Mouse (Mus musculus): ENCODE data around the gene Klrb1. TPM values are rescaled to one million over a fixed set of nuclear protein-coding genes. Genes with fewer than 3 reads are reported as not detected.
"Not testable (repeated sequence)": the region's sequence is repeated elsewhere in the genome, so short reads cannot be mapped to it uniquely, and the experiment has no call there.

Klrb1 gene
- polyA plus RNA-seq, 1 experiment from 2014 or later = not detected

DNA sequence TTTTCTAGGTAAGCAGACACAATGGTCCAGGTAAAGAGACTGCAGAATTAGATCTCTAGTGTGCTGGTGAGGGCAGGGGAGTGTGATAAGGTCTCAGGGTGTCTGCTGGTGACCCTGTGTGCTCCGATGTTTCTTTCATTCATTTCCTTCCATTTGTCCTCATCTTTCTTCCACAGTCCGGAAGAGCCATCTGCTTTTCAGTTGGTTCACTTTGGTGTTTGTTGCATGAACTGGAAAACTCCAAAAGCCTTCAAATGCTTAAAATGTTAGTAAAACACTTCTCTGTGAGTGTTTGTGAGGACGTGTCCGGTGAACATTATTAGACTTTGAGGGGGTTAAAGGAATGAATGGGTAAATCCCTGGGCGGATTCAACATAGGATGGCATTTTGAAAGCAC, 38.3 kb upstream of the Klrb1 start:
- Histone ChIP-seq H3K4me2 (ENCODE audit: low read depth) (peak overlapping the region; percentile 10), H3K27me3 (ENCODE audit: control insufficient read depth, insufficient read depth, low read length) (no peaks in the 10 kb centered on the region), H3K9me3 (ENCODE audit: control insufficient read depth, low read length) (no peaks in the 10 kb centered on the region), H3K27ac (ENCODE audit: low read depth, low read length) (no peak overlapping the region), H3K36me3 (ENCODE audit: control insufficient read depth, insufficient read depth, low read length) (no peaks in the 10 kb centered on the region), H3K4me3 (ENCODE audit: low read depth, low read length) (peak overlapping the region; percentile 57), H3K4me1 (ENCODE audit: control insufficient read depth, insufficient read depth, low read length) (no peaks in the 10 kb centered on the region; the same call in 1 of the 2 replicates), H3K9ac (ENCODE audit: low read length) (no peak overlapping the region)
- 52% methylated on average over 5 of the region's 5 CpGs for WGBS
- no peak for ATAC-seq (ENCODE audit: insufficient read depth, low FRiP score, low TSS enrichment)
- no peak for DNase-seq (ENCODE audit: low spot score)

DNA sequence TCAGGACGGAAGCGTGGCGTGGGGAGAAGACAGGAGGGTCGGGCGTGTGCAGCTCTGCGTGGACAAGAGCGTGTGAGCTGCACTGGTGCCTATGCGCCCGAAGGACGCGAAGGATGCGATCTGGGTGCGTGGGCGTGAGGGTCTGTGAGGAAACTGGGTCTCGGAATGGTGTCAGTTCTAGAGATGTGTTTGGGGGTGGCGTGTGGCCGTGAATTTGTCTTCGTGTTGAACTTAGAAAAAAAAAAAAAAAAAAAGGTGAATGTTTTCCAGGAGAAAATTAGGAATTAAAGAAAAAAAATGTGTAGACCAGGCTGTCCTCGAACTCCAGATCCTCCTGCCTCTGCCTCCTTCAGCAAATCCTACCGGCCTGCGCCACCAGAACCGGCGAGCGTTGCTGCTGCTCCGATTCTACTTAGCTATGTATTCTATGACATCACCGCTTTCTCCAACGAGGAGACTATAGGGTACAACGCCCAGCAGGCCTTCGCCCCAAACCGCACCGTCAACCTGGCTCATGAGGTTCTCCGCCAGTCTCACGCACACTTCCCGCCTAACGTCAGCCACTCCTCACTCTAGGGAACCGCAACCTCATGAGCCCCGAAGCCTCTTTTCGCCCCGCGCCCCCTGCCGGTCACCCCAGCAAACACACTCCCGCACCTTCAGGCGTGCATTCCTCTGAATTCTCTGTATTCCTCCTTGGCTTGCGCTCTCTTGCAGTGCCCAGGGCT, 37.7 kb upstream of the Klrb1 start:
- peak; percentile 59 for ATAC-seq (ENCODE audit: insufficient read depth, low FRiP score, low TSS enrichment)
- peak overlapping the region; percentile 68 for H3K9ac ChIP-seq (ENCODE audit: low read length)
- not testable (repeated sequence) for H3K36me3 ChIP-seq (ENCODE audit: control insufficient read depth, insufficient read depth, low read length); H3K9me3 ChIP-seq (ENCODE audit: control insufficient read depth, low read length); H3K27me3 ChIP-seq (ENCODE audit: control insufficient read depth, insufficient read depth, low read length); H3K4me1 ChIP-seq (ENCODE audit: control insufficient read depth, insufficient read depth, low read length)
- peak overlapping the region; percentile 36 for H3K4me2 ChIP-seq (ENCODE audit: low read depth)
- peak overlapping the region; percentile 57 for H3K4me3 ChIP-seq (ENCODE audit: low read depth, low read length)
- WGBS = under 1% methylated on average over 44 of the region's 44 CpGs
- peak; percentile 90 for DNase-seq (ENCODE audit: low spot score)
- peak overlapping the region; percentile 62 for H3K27ac ChIP-seq (ENCODE audit: low read depth, low read length)

DNA sequence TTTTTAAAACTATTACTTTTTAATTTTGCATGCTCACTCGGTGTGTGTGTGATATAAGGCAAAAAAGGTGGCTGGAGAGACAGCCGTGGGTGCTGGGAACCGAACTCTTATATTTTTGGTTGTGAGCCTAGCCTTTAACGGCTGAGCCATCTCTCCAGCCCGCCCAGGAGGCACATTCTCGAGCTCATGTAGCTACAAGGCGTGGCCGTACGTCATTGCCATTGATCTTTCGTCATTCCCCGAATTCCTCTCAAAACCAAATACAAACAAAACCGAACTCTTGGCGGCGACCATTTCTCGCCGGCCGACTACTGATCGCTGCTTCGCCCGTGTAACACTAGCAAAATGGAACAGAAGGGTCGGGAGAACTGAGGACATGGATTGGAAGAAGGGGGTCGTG, 37.2 kb upstream of the Klrb1 start:
- not testable (repeated sequence) for H3K4me1 ChIP-seq (ENCODE audit: control insufficient read depth, insufficient read depth, low read length); H3K27me3 ChIP-seq (ENCODE audit: control insufficient read depth, insufficient read depth, low read length); H3K9me3 ChIP-seq (ENCODE audit: control insufficient read depth, low read length); H3K36me3 ChIP-seq (ENCODE audit: control insufficient read depth, insufficient read depth, low read length)
- Histone ChIP-seq H3K27ac (ENCODE audit: low read depth, low read length) (peak overlapping the region; percentile 62), H3K9ac (ENCODE audit: low read length) (peak overlapping the region; percentile 68), H3K4me3 (ENCODE audit: low read depth, low read length) (peak overlapping the region; percentile 57), H3K4me2 (ENCODE audit: low read depth) (peak overlapping the region; percentile 36)
- peak; percentile 89 for DNase-seq (ENCODE audit: low spot score)
- WGBS = 0% methylated on average over 22 of the region's 22 CpGs
- ATAC-seq (ENCODE audit: insufficient read depth, low FRiP score, low TSS enrichment) = peak; percentile 36

DNA sequence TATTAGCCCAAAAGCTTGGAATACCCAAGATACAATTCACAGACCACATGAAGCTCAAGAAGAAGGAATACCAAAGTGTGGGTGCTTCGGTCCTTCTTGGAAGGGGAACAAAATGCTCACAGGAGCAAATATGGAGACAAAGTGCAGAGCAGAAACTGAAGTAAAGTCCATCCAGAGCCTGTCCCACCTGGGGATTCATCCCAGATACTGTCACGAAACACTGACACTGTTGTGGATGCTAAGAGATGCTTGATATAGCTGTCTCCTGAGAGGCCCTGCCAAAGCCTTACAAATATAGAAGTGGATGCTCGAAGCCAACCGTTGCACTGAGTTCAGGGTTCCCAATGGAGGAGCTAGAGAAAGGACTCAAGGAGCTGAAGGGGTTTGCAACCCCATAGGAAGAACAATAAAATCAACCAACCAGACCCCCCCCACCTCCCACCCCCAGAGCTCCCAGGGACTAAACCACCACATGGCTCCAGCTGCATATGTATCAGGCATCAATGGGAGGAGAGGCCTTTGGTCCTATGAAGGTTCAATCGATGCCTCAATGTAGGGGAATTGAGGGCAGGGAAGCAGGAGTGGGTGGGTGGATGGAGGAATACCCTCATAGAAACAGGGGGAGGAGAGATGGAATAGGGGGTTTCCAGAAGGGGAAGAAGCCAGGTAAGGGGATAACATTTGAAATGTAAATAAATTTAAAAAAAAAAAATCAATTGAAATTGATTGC, 36.5 kb upstream of the Klrb1 start:
- DNase-seq (ENCODE audit: low spot score) = no peak
- H3K4me2 ChIP-seq (ENCODE audit: low read depth) = no peak overlapping the region

GRCm38 (mm10) chr6:128755402-128755763, 32.5 kb upstream of the Klrb1 start:
- DNase-seq (ENCODE audit: low spot score); H3K27ac ChIP-seq (ENCODE audit: low read depth, low read length); H3K36me3 ChIP-seq (ENCODE audit: control insufficient read depth, insufficient read depth, low read length); ATAC-seq (ENCODE audit: insufficient read depth, low FRiP score, low TSS enrichment); H3K4me1 ChIP-seq (ENCODE audit: control insufficient read depth, insufficient read depth, low read length); H3K4me3 ChIP-seq (ENCODE audit: low read depth, low read length); H3K27me3 ChIP-seq (ENCODE audit: control insufficient read depth, insufficient read depth, low read length); H3K9ac ChIP-seq (ENCODE audit: low read length); H3K4me2 ChIP-seq (ENCODE audit: low read depth); H3K9me3 ChIP-seq (ENCODE audit: control insufficient read depth, low read length): not testable (repeated sequence)
- 64% methylated on average over 4 of the region's 4 CpGs for WGBS

More for the DNA sequence above, 36.5 kb upstream of the Klrb1 start:
- H3K9me3 ChIP-seq (ENCODE audit: control insufficient read depth, low read length) = no peaks in the 10 kb centered on the region
- WGBS = 80% methylated on average over 5 of the region's 5 CpGs
- no peaks in the 10 kb centered on the region; the same call in 1 of the 2 replicates for H3K4me1 ChIP-seq (ENCODE audit: control insufficient read depth, insufficient read depth, low read length)
- H3K27me3 ChIP-seq (ENCODE audit: control insufficient read depth, insufficient read depth, low read length) = no peaks in the 10 kb centered on the region
- H3K9ac ChIP-seq (ENCODE audit: low read length) = no peak overlapping the region
- H3K4me3 ChIP-seq (ENCODE audit: low read depth, low read length) = no peak overlapping the region
- no peak overlapping the region for H3K27ac ChIP-seq (ENCODE audit: low read depth, low read length)
- no peak for ATAC-seq (ENCODE audit: insufficient read depth, low FRiP score, low TSS enrichment)
- H3K36me3 ChIP-seq (ENCODE audit: control insufficient read depth, insufficient read depth, low read length) = no peaks in the 10 kb centered on the region

GRCm38 (mm10) chr6:128754748-128755401, 32.0 kb upstream of the Klrb1 start:
- H3K36me3 ChIP-seq (ENCODE audit: control insufficient read depth, insufficient read depth, low read length); H3K27ac ChIP-seq (ENCODE audit: low read depth, low read length); H3K4me1 ChIP-seq (ENCODE audit: control insufficient read depth, insufficient read depth, low read length); H3K9me3 ChIP-seq (ENCODE audit: control insufficient read depth, low read length); H3K9ac ChIP-seq (ENCODE audit: low read length); DNase-seq (ENCODE audit: low spot score); H3K4me2 ChIP-seq (ENCODE audit: low read depth); H3K4me3 ChIP-seq (ENCODE audit: low read depth, low read length); H3K27me3 ChIP-seq (ENCODE audit: control insufficient read depth, insufficient read depth, low read length); ATAC-seq (ENCODE audit: insufficient read depth, low FRiP score, low TSS enrichment): not testable (repeated sequence)
- 85% methylated on average over 12 of the region's 12 CpGs for WGBS

- H3K9me3 ChIP-seq (ENCODE audit: control insufficient read depth, low read length); H3K36me3 ChIP-seq (ENCODE audit: control insufficient read depth, insufficient read depth, low read length); H3K4me3 ChIP-seq (ENCODE audit: low read depth, low read length); H3K4me1 ChIP-seq (ENCODE audit: control insufficient read depth, insufficient read depth, low read length); H3K4me2 ChIP-seq (ENCODE audit: low read depth); H3K27me3 ChIP-seq (ENCODE audit: control insufficient read depth, insufficient read depth, low read length); DNase-seq (ENCODE audit: low spot score); H3K27ac ChIP-seq (ENCODE audit: low read depth, low read length); H3K9ac ChIP-seq (ENCODE audit: low read length): not testable (repeated sequence)
- peak; percentile 49; the same call in 1 of the 2 replicates for ATAC-seq (ENCODE audit: insufficient read depth, low FRiP score, low TSS enrichment)
- 45% methylated on average over 9 of the region's 10 CpGs for WGBS
These were observed 31.4 kb upstream of the Klrb1 start for GRCm38 (mm10) chr6:128754265-128754664.

GRCm38 (mm10) chr6:128753610-128754224, 30.9 kb upstream of the Klrb1 start:
- not testable (repeated sequence) for H3K36me3 ChIP-seq (ENCODE audit: control insufficient read depth, insufficient read depth, low read length); H3K4me2 ChIP-seq (ENCODE audit: low read depth); H3K27me3 ChIP-seq (ENCODE audit: control insufficient read depth, insufficient read depth, low read length); H3K27ac ChIP-seq (ENCODE audit: low read depth, low read length); H3K4me1 ChIP-seq (ENCODE audit: control insufficient read depth, insufficient read depth, low read length); H3K4me3 ChIP-seq (ENCODE audit: low read depth, low read length); H3K9ac ChIP-seq (ENCODE audit: low read length); H3K9me3 ChIP-seq (ENCODE audit: control insufficient read depth, low read length)
- ATAC-seq (ENCODE audit: insufficient read depth, low FRiP score, low TSS enrichment) (peak; percentile 89), DNase-seq (ENCODE audit: low spot score) (peak; percentile 75)
- 47% methylated on average over 7 of the region's 8 CpGs for WGBS

Data from neural tube, embryonic 11.5 days (tissue).